Mouse (Mus musculus) myocyte (in vitro differentiated cells): ENCODE results near the gene Prkrip1.

Experiments
- CEBPB ChIP-seq: IDR thresholded peaks from 2 replicates; pipeline ENCODE4 v1.6.1; 2011; ENCODE audit warnings: mild to moderate bottlenecking, moderate library complexity; ENCODE audit not compliant: poor library complexity, insufficient read depth, severe bottlenecking
- MAX ChIP-seq: IDR thresholded peaks from one replicate; pipeline ENCODE4 v1.6.1; 2011; ENCODE audit warnings: low read depth, mild to moderate bottlenecking, control low read depth
- POLR2A ChIP-seq: IDR thresholded peaks from one replicate; pipeline ENCODE4 v1.6.1; 2011; ENCODE audit warnings: low read depth, mild to moderate bottlenecking, control low read depth, moderate library complexity; ENCODE audit not compliant: insufficient read length
- POLR2AphosphoS2 ChIP-seq: IDR thresholded peaks from one replicate; pipeline ENCODE4 v1.6.1; 2011; ENCODE audit warnings: low read depth, control low read depth; ENCODE audit not compliant: insufficient read length
- SRF ChIP-seq: IDR thresholded peaks from one replicate; pipeline ENCODE4 v1.6.1; 2011; ENCODE audit warnings: low read depth; ENCODE audit not compliant: control insufficient read depth, insufficient read length
- TCF12 ChIP-seq: IDR thresholded peaks from one replicate; pipeline ENCODE4 v1.6.1; 2011; ENCODE audit warnings: mild to moderate bottlenecking, control low read depth; ENCODE audit not compliant: poor library complexity, insufficient read depth, severe bottlenecking
- USF1 ChIP-seq: IDR thresholded peaks from one replicate; pipeline ENCODE4 v1.6.1; 2011; ENCODE audit warnings: low read depth, mild to moderate bottlenecking, control low read depth, moderate library complexity

- TF ChIP-seq SRF (no peak), CEBPB (no peak), POLR2A (no peak), MAX (no peak), USF1 (no peak), TCF12 (no peak), POLR2AphosphoS2 (no peak)
Observed at GRCm38 (mm10) chr5:136163807-136164474, 34.8 kb downstream of the Prkrip1 start.
